Mouse (Mus musculus) megakaryocyte progenitor cell, adult 5-6 weeks (primary cell): ENCODE results near the gene Ndufs7. TPM values are rescaled to one million over a fixed set of nuclear protein-coding genes. Genes with fewer than 3 reads are reported as not detected.
"Not testable (repeated sequence)": the region's sequence is repeated elsewhere in the genome, so short reads cannot be mapped to it uniquely, and the experiment has no call there.

ENCODE experiments used
- ATAC-seq: replicated peaks from 2 replicates; pipeline ENCODE4 v1.8.0; 2016; ENCODE audit warnings: mild to moderate bottlenecking, moderate TSS enrichment, inconsistent platforms; ENCODE audit not compliant: poor library complexity
- total RNA-seq, 2 experiments: library from RNA; stranded (forward) in 1 of 2; stranded (reverse) in 1 of 2; fragments of 157-497, 149-512 nt in 1 of 2; fragments of 200-1000 nt in 1 of 2; gene quantifications; 2 replicates each; pipeline versions ENCODE4 v1.2.3 to v1.2.4; 2015 to 2017

Gene Ndufs7
- total RNA-seq, 2 experiments from 2014 or later = 135 to 162 TPM

- no peak for ATAC-seq
Measured at GRCm38 (mm10) chr10:80239791-80240190, 9.1 kb upstream of the Ndufs7 start.

GRCm38 (mm10) chr10:80242088-80242487 is 6.8 kb upstream of the Ndufs7 start:
- peak; percentile 56 for ATAC-seq

- ATAC-seq = peak; percentile 72
Measured at GRCm38 (mm10) chr10:80242607-80243006, 6.3 kb upstream of the Ndufs7 start.

- ATAC-seq = no peak
Measured at GRCm38 (mm10) chr10:80244791-80245399, 4.0 kb upstream of the Ndufs7 start.

- ATAC-seq = peak; percentile 42
Measured at GRCm38 (mm10) chr10:80245600-80245999, 3.3 kb upstream of the Ndufs7 start.

- ATAC-seq = peak; percentile 20; the same call in 1 of the 2 replicates
Measured at GRCm38 (mm10) chr10:80247849-80248248, 1.1 kb upstream of the Ndufs7 start.

- not testable (repeated sequence) for ATAC-seq
Measured at GRCm38 (mm10) chr10:80248437-80248836, 484 bp upstream of the Ndufs7 start.

- no peak for ATAC-seq
Measured at GRCm38 (mm10) chr10:80250059-80250458, 1.1 kb downstream of the Ndufs7 start.

- ATAC-seq = no peak
Measured at GRCm38 (mm10) chr10:80250573-80250972, 1.7 kb downstream of the Ndufs7 start.

GRCm38 (mm10) chr10:80252011-80252410 is 3.1 kb downstream of the Ndufs7 start:
- no peak for ATAC-seq

GRCm38 (mm10) chr10:80252493-80253274 is 3.8 kb downstream of the Ndufs7 start:
- no peak for ATAC-seq

- no peak for ATAC-seq
Measured at GRCm38 (mm10) chr10:80253551-80253950, 4.6 kb downstream of the Ndufs7 start.

- no peak for ATAC-seq
Measured at GRCm38 (mm10) chr10:80254331-80255297, 5.7 kb downstream of the Ndufs7 start.

- ATAC-seq = no peak
Measured at GRCm38 (mm10) chr10:80255881-80256535, 7.1 kb downstream of the Ndufs7 start.

GRCm38 (mm10) chr10:80257936-80258335 is 9.0 kb downstream of the Ndufs7 start:
- ATAC-seq = no peak

GRCm38 (mm10) chr10:80258752-80259462 is 10.0 kb downstream of the Ndufs7 start:
- no peak for ATAC-seq

- ATAC-seq = no peak
Measured at GRCm38 (mm10) chr10:80259463-80259805, 10.5 kb downstream of the Ndufs7 start.

- no peak for ATAC-seq
Measured at GRCm38 (mm10) chr10:80259861-80260641, 11.1 kb downstream of the Ndufs7 start.
